Mouse (Mus musculus): Measurements from ENCODE around the gene Lama2. TPM values are rescaled to one million over a fixed set of nuclear protein-coding genes. Genes with fewer than 3 reads are reported as not detected.
A peak's percentile ranks its signal among the peaks of the same experiment; 100 is the strongest.
"Not testable (repeated sequence)": the region's sequence is repeated elsewhere in the genome, so short reads cannot be mapped to it uniquely, and the experiment has no call there.

The Lama2 gene
- total RNA-seq, 2 experiments from 2014 or later: 128 to 140 TPM

GRCm38 (mm10) chr10:27063671-27064070, 555.9 kb downstream of the Lama2 start:
- intact Hi-C loops (cut with DNase I; ENCODE audit: low total_unique reads): no loop called here
- peak; percentile 58 for DNase-seq

- no peak for DNase-seq
- intact Hi-C loops (cut with DNase I; ENCODE audit: low total_unique reads): no loop called here
Observed at GRCm38 (mm10) chr10:27054488-27054887, 565.1 kb downstream of the Lama2 start.

GRCm38 (mm10) chr10:27047196-27047595, 572.4 kb downstream of the Lama2 start:
- DNase-seq: no peak
- intact Hi-C loops (cut with DNase I; ENCODE audit: low total_unique reads): no loop called here

- intact Hi-C loops (cut with DNase I; ENCODE audit: low total_unique reads): no loop called here
- no peak for DNase-seq
Observed at GRCm38 (mm10) chr10:27041812-27042211, 577.7 kb downstream of the Lama2 start.

- intact Hi-C loops (cut with DNase I; ENCODE audit: low total_unique reads): no loop called here
- DNase-seq: no peak
Observed at GRCm38 (mm10) chr10:27022707-27023106, 596.9 kb downstream of the Lama2 start.

- intact Hi-C loops (cut with DNase I; ENCODE audit: low total_unique reads): no loop called here
Observed at GRCm38 (mm10) chr10:27012804-27013365, 606.7 kb downstream of the Lama2 start.

GRCm38 (mm10) chr10:27007364-27007763, 612.2 kb downstream of the Lama2 start:
- no peak for DNase-seq
- intact Hi-C loops (cut with DNase I; ENCODE audit: low total_unique reads): no loop called here

More at GRCm38 (mm10) chr10:27012804-27013365, 606.7 kb downstream of the Lama2 start:
- no peak for DNase-seq

- intact Hi-C loops (cut with DNase I; ENCODE audit: low total_unique reads): no loop called here
- no peak for DNase-seq
Observed at GRCm38 (mm10) chr10:27005716-27006115, 613.8 kb downstream of the Lama2 start.

- intact Hi-C loops (cut with DNase I; ENCODE audit: low total_unique reads): no loop called here
- DNase-seq: no peak
Observed at GRCm38 (mm10) chr10:27001554-27002178, 617.9 kb downstream of the Lama2 start.

- intact Hi-C loops (cut with DNase I; ENCODE audit: low total_unique reads): loop anchor here (10.0 kb wide), 2 partner anchors 82 to 502 kb away; no protein-coding TSS in a partner anchor
- DNase-seq: no peak
Observed at GRCm38 (mm10) chr10:26996684-26997083, 622.9 kb downstream of the Lama2 start.

- DNase-seq: no peak
- intact Hi-C loops (cut with DNase I; ENCODE audit: low total_unique reads): loop anchor here (10.0 kb wide), 2 partner anchors 81 to 501 kb away; no protein-coding TSS in a partner anchor
Observed at GRCm38 (mm10) chr10:26995987-26996386, 623.6 kb downstream of the Lama2 start.

- DNase-seq: peak; percentile 9
- intact Hi-C loops (cut with DNase I; ENCODE audit: low total_unique reads): loop anchor here (10.0 kb wide), 2 partner anchors 81 to 501 kb away; no protein-coding TSS in a partner anchor
Observed at GRCm38 (mm10) chr10:26995182-26995975, 624.2 kb downstream of the Lama2 start.

- DNase-seq: no peak
- intact Hi-C loops (cut with DNase I; ENCODE audit: low total_unique reads): loop anchor here (10.0 kb wide), 2 partner anchors 79 to 499 kb away; no protein-coding TSS in a partner anchor
Observed at GRCm38 (mm10) chr10:26993971-26994761, 625.4 kb downstream of the Lama2 start.

GRCm38 (mm10) chr10:26985451-26985850, 634.1 kb downstream of the Lama2 start:
- intact Hi-C loops (cut with DNase I; ENCODE audit: low total_unique reads): no loop called here
- DNase-seq: no peak

- intact Hi-C loops (cut with DNase I; ENCODE audit: low total_unique reads); DNase-seq: not testable (repeated sequence)
Observed at GRCm38 (mm10) chr10:26984082-26984481, 635.5 kb downstream of the Lama2 start.

- DNase-seq: no peak
- intact Hi-C loops (cut with DNase I; ENCODE audit: low total_unique reads): no loop called here
Observed at GRCm38 (mm10) chr10:26983583-26983982, 636.0 kb downstream of the Lama2 start.

- intact Hi-C loops (cut with DNase I; ENCODE audit: low total_unique reads): no loop called here
- no peak for DNase-seq
Observed at GRCm38 (mm10) chr10:26982621-26983020, 636.9 kb downstream of the Lama2 start.

GRCm38 (mm10) chr10:26975372-26975771, 644.2 kb downstream of the Lama2 start:
- intact Hi-C loops (cut with DNase I; ENCODE audit: low total_unique reads): no loop called here
- DNase-seq: no peak

- intact Hi-C loops (cut with DNase I; ENCODE audit: low total_unique reads): no loop called here
Observed at GRCm38 (mm10) chr10:26974224-26974623, 645.3 kb downstream of the Lama2 start.

GRCm38 (mm10) chr10:26973575-26973974, 646.0 kb downstream of the Lama2 start:
- intact Hi-C loops (cut with DNase I; ENCODE audit: low total_unique reads): no loop called here
- no peak for DNase-seq

More at GRCm38 (mm10) chr10:26974224-26974623, 645.3 kb downstream of the Lama2 start:
- no peak for DNase-seq
